Mouse (Mus musculus) limb, embryonic 15.5 days (tissue): ENCODE measurements at regions not wholly inside any gene's neighbourhood (a gene's known extent, or its start where the extent isn't known, plus 50 kb on each side); places are given as distances from the start of the nearest gene placed in this dataset.

Experiments
- ATAC-seq: fragments of 200-750 bp; cut with Nextera tagmentation; 2 replicates; pipeline ENCODE4 v1.8.0; 2017; ENCODE audit warnings: low read depth, moderate TSS enrichment; ENCODE audit not compliant: insufficient number of reproducible peaks, low FRiP score, low TSS enrichment
- H3K27ac ChIP-seq: fragments of 300-500 bp; sonication (generic); 2 replicates; pipeline ENCODE4 v1.5.1; 2015; ENCODE audit warnings: moderate library complexity, mild to moderate bottlenecking, inconsistent platforms
- H3K27me3 ChIP-seq: fragments of 300-500 bp; sonication (generic); 2 replicates; pipeline ENCODE4 v1.6.1; 2015; ENCODE audit warnings: inconsistent platforms
- H3K36me3 ChIP-seq: fragments of 300-500 bp; sonication (generic); 2 replicates; pipeline ENCODE4 v1.6.1; 2015; ENCODE audit warnings: inconsistent platforms
- H3K4me1 ChIP-seq: fragments of 300-500 bp; sonication (generic); 2 replicates; pipeline ENCODE4 v1.6.1; 2015; ENCODE audit warnings: inconsistent platforms
- H3K4me2 ChIP-seq: fragments of 300-500 bp; sonication (generic); 2 replicates; pipeline ENCODE4 v1.6.1; 2015; ENCODE audit warnings: mild to moderate bottlenecking, inconsistent platforms
- H3K4me3 ChIP-seq: fragments of 300-500 bp; sonication (generic); 2 replicates; pipeline ENCODE4 v1.5.1; 2015; ENCODE audit warnings: mild to moderate bottlenecking, inconsistent platforms
- H3K9ac ChIP-seq: fragments of 300-500 bp; sonication (generic); 2 replicates; pipeline ENCODE4 v1.6.1; 2015; ENCODE audit warnings: inconsistent platforms
- H3K9me3 ChIP-seq: fragments of 300-500 bp; sonication (generic); 2 replicates; pipeline ENCODE4 v1.6.1; 2016; ENCODE audit warnings: inconsistent platforms
- WGBS: fragments of 180-500 bp; shearing (Covaris S2); methylation state at CpG from one replicate; pipeline ENCODE4 v1.1.7; 2015; 5-methylcytosine and 5-hydroxymethylcytosine counted together

GRCm38 (mm10) chr4:5495012-5495411, 701.9 kb upstream of the Impad1 start:
- no peak for ATAC-seq

GRCm38 (mm10) chr4:5494072-5495000, 701.2 kb upstream of the Impad1 start:
- Histone ChIP-seq H3K4me1 (0 out of 2 replicates have a peak, but pooled peaks cover 2% of the 10 kb centered on the region), H3K4me2 (no peak overlapping the region), H3K9me3 (no peaks in the 10 kb centered on the region), H3K27me3 (no peaks in the 10 kb centered on the region), H3K4me3 (no peak overlapping the region), H3K27ac (no peak overlapping the region), H3K9ac (no peak overlapping the region), H3K36me3 (no peaks in the 10 kb centered on the region)
- 31% methylated on average over 1 of the region's 1 CpGs for WGBS
- no peak for ATAC-seq

More at GRCm38 (mm10) chr4:5495012-5495411, 701.9 kb upstream of the Impad1 start:
- 0 out of 2 replicates have a peak, but pooled peaks cover 2% of the 10 kb centered on the region for H3K4me1 ChIP-seq
- no peak overlapping the region for H3K27ac ChIP-seq
- no peaks in the 10 kb centered on the region for H3K36me3 ChIP-seq
- 38% methylated on average over 1 of the region's 1 CpGs for WGBS
- no peak overlapping the region for H3K4me2 ChIP-seq
- no peaks in the 10 kb centered on the region for H3K9me3 ChIP-seq
- no peak overlapping the region for H3K4me3 ChIP-seq
- no peaks in the 10 kb centered on the region for H3K27me3 ChIP-seq
- no peak overlapping the region for H3K9ac ChIP-seq

DNA sequence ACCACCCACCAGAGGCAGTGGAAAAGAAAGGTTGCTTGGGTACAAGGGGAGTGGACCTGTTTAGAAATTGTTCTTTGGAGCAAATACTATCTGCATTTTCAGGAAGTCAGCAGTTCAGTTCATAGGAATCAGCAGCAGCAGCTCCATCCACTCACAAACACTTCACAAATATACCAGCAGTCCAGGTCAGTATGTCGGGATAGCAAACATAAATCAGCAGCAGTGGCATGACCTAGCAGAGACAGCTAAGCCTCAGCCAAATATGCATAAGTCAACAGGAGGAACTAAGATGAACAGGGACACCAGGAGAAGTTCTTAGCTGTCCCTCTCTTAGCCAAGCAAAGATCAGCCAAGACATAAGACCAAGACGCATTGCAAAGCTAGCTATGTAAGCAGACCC, 693.6 kb upstream of the Impad1 start:
- no peak overlapping the region for H3K27ac ChIP-seq
- no peaks in the 10 kb centered on the region for H3K27me3 ChIP-seq
- no peak overlapping the region for H3K4me3 ChIP-seq
- H3K9ac ChIP-seq, result no peak overlapping the region
- H3K4me2 ChIP-seq, result no peak overlapping the region
- H3K4me1 ChIP-seq, result no peaks in the 10 kb centered on the region
- H3K36me3 ChIP-seq, result no peaks in the 10 kb centered on the region
- H3K9me3 ChIP-seq, result no peaks in the 10 kb centered on the region
- no peak for ATAC-seq
- 76% methylated on average over 2 of the region's 2 CpGs for WGBS

GRCm38 (mm10) chr4:5471891-5472558, 678.9 kb upstream of the Impad1 start:
- no peaks in the 10 kb centered on the region for H3K27me3 ChIP-seq
- H3K27ac ChIP-seq, result no peak overlapping the region
- no peak overlapping the region for H3K9ac ChIP-seq
- ATAC-seq, result no peak
- no peak overlapping the region for H3K4me3 ChIP-seq
- H3K4me1 ChIP-seq, result no peaks in the 10 kb centered on the region
- H3K36me3 ChIP-seq, result no peaks in the 10 kb centered on the region
- WGBS, result 69% methylated on average over 3 of the region's 3 CpGs
- H3K4me2 ChIP-seq, result no peak overlapping the region
- no peaks in the 10 kb centered on the region for H3K9me3 ChIP-seq

- no peaks in the 10 kb centered on the region for H3K4me1 ChIP-seq
- H3K27ac ChIP-seq, result no peak overlapping the region
- H3K9me3 ChIP-seq, result no peaks in the 10 kb centered on the region
- no peaks in the 10 kb centered on the region for H3K27me3 ChIP-seq
- H3K36me3 ChIP-seq, result no peaks in the 10 kb centered on the region
- H3K4me3 ChIP-seq, result no peak overlapping the region
- no peak overlapping the region for H3K9ac ChIP-seq
- no peak overlapping the region for H3K4me2 ChIP-seq
- no peak for ATAC-seq
These were observed 666.0 kb upstream of the Impad1 start for GRCm38 (mm10) chr4:5459028-5459695.

GRCm38 (mm10) chr4:5450417-5450816, 657.3 kb upstream of the Impad1 start:
- H3K9ac ChIP-seq, result no peak overlapping the region
- WGBS, result 90% methylated on average over 6 of the region's 6 CpGs

DNA sequence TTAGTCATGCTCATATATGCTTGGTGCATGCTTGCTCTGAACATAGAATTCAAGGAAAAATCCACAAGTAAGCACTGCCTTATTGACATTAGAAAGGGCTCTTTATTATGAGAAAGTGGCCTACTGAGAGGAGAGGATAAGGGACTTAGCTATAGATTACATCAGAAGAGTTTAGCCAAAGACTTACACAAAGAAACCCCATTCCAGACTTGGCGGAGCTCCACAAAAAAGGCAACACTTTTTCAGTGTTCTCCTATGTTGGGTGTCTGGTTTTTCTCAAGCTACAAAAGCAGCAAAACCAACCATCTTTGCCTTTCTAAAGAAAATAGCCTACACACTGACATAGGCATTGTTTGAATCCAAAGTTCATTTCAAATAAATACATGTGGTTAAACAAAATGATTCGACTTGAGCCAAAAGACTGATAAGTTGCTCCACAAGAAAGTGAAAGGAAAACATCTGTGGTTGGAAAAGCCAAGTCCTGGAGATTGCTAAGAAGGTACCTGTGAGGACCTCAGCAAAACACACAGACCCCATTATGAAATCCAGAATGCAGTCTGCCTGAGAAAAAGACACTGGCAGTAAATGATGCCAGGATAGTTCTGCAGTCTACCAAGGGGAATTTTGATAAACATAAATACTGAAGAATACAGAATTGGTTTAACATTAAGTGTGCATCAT, 648.3 kb upstream of the Impad1 start:
- no peaks in the 10 kb centered on the region for H3K27me3 ChIP-seq
- no peaks in the 10 kb centered on the region for H3K4me1 ChIP-seq
- H3K27ac ChIP-seq, result no peak overlapping the region
- H3K36me3 ChIP-seq, result no peaks in the 10 kb centered on the region
- ATAC-seq, result no peak
- H3K4me2 ChIP-seq, result no peak overlapping the region
- 78% methylated on average over 2 of the region's 2 CpGs for WGBS
- no peaks in the 10 kb centered on the region for H3K9me3 ChIP-seq
- H3K9ac ChIP-seq, result no peak overlapping the region
- no peak overlapping the region for H3K4me3 ChIP-seq

More at GRCm38 (mm10) chr4:5450417-5450816, 657.3 kb upstream of the Impad1 start:
- H3K4me2 ChIP-seq, result no peak overlapping the region
- no peaks in the 10 kb centered on the region for H3K36me3 ChIP-seq
- ATAC-seq, result no peak
- no peak overlapping the region for H3K27ac ChIP-seq
- no peaks in the 10 kb centered on the region for H3K27me3 ChIP-seq
- H3K4me3 ChIP-seq, result no peak overlapping the region
- H3K4me1 ChIP-seq, result no peaks in the 10 kb centered on the region
- H3K9me3 ChIP-seq, result no peaks in the 10 kb centered on the region

- H3K4me3 ChIP-seq, result no peak overlapping the region
- no peak overlapping the region for H3K9ac ChIP-seq
- H3K27ac ChIP-seq, result no peak overlapping the region
- H3K4me1 ChIP-seq, result no peaks in the 10 kb centered on the region
- H3K27me3 ChIP-seq, result no peaks in the 10 kb centered on the region
- H3K4me2 ChIP-seq, result no peak overlapping the region
- H3K9me3 ChIP-seq, result no peaks in the 10 kb centered on the region
- no peaks in the 10 kb centered on the region for H3K36me3 ChIP-seq
- WGBS, result 48% methylated on average over 3 of the region's 3 CpGs
- ATAC-seq, result no peak
These were observed 643.9 kb upstream of the Impad1 start for GRCm38 (mm10) chr4:5437076-5437475.
